Comparison of ENCODE assay signal across 8 mouse cellular contexts in the genomic region with DNA sequence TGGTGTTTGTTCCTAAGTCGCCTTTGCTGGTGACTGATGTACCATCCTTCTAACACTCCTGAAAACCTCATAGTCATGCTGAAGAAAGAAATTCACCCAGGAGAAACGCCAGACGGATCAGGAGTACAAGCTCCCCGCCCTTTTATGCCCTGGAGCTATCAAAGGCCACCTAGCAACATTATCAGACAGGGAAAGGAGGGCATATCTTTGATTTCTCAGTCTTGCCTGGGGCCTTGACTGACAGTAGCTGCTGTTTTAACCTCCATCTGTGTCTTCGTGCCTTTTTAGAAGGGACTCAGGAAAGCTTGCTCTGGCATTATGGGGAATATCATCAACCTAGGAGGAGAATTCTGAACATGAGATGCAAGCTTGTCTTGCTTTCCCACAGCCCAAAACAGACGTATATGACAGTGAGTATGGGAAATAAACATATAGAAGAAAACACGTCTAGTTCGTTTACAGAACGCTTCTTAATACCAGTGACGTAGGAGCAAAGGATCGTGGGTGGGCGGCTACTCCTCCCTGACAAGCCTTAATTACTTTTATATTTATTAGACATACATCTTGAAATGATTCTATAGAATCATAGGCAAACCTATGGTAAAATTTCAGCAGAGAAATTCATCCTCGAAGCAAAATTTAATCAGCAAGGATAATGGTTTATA. TPM values are rescaled to one million over a fixed set of nuclear protein-coding genes. Genes with fewer than 3 reads are reported as not detected.
DNase-seq lines count a peak whose midpoint lies in the region; ATAC-seq and TF ChIP-seq lines count a peak whose summit lies in the region.

No protein-coding gene starts in this region.

- TF ChIP-seq CTCF in gastrocnemius, adult 2 months (IDR thresholded peaks at IDR 0.05) = no peak

- H3K27me3 ChIP-seq in lung, embryonic 16.5 days (ENCODE audit: control insufficient read depth, insufficient read depth, low read depth, low read length) = no peaks in the 10 kb centered on the region
- H3K27me3 ChIP-seq in hindbrain, embryonic 11.5 days (ENCODE audit: control insufficient read depth, insufficient read depth, low read length) = no peaks in the 10 kb centered on the region
- H3K27me3 ChIP-seq in stomach, embryonic 15.5 days (replicated peaks) = no peaks in the 10 kb centered on the region

- H3K4me3 ChIP-seq in lung, embryonic 16.5 days (ENCODE audit: low read length) = no peak overlapping the region
- H3K4me3 ChIP-seq in hindbrain, embryonic 11.5 days (ENCODE audit: low read depth, low read length) = no peak overlapping the region
- no peak overlapping the region for H3K4me3 ChIP-seq in stomach, embryonic 15.5 days (replicated peaks)
- no peak overlapping the region for H3K4me3 ChIP-seq in gastrocnemius, adult 2 months

- no peaks in the 10 kb centered on the region for H3K36me3 ChIP-seq in lung, embryonic 16.5 days (ENCODE audit: control insufficient read depth, insufficient read depth, low read length)
- H3K36me3 ChIP-seq in hindbrain, embryonic 11.5 days (ENCODE audit: control insufficient read depth, insufficient read depth, low read length) = no peaks in the 10 kb centered on the region
- H3K36me3 ChIP-seq in stomach, embryonic 15.5 days = no peaks in the 10 kb centered on the region

- H3K4me2 ChIP-seq in lung, embryonic 16.5 days (ENCODE audit: low read depth, low read length) = peak overlapping the region; percentile 79
- H3K4me2 ChIP-seq in hindbrain, embryonic 11.5 days (replicated peaks; ENCODE audit: low read depth, low read length) = no peak overlapping the region
- peak overlapping the region; percentile 0; the same call in 1 of the 2 replicates for H3K4me2 ChIP-seq in stomach, embryonic 15.5 days

- intact Hi-C loops in left cerebral cortex, postnatal 14 days (cut with DNase I) = loop anchor here (5.0 to 10.0 kb wide), 9 partner anchors 85 to 1875 kb away; a partner anchor contains a TSS
- intact Hi-C loops in gastrocnemius, adult 2 months (cut with DNase I) = loop anchor here (2.0 to 10.0 kb wide), 4 partner anchors 83 to 967 kb away; a partner anchor contains a TSS

- peaks cover 15% of the 10 kb centered on the region; the same call in 1 of the 2 replicates for H3K4me1 ChIP-seq in lung, embryonic 16.5 days (replicated peaks; ENCODE audit: control insufficient read depth, insufficient read depth, low read length)
- peaks cover 15% of the 10 kb centered on the region for H3K4me1 ChIP-seq in hindbrain, embryonic 11.5 days (replicated peaks; ENCODE audit: control insufficient read depth, insufficient read depth, low read length)
- H3K4me1 ChIP-seq in stomach, embryonic 15.5 days = peaks cover 21% of the 10 kb centered on the region

- no peak overlapping the region for H3K27ac ChIP-seq in lung, embryonic 16.5 days (ENCODE audit: low read length)
- peak overlapping the region; percentile 91 for H3K27ac ChIP-seq in hindbrain, embryonic 11.5 days (ENCODE audit: low read depth, low read length)
- 0 out of 2 replicates have a peak overlapping the region, but pooled peaks have one; percentile 1 for H3K27ac ChIP-seq in stomach, embryonic 15.5 days
- no peak overlapping the region for H3K27ac ChIP-seq in gastrocnemius, adult 2 months

- H3K9ac ChIP-seq in lung, embryonic 16.5 days (ENCODE audit: low read length) = no peak overlapping the region
- 0 out of 2 replicates have a peak overlapping the region, but pooled peaks have one; percentile 27 for H3K9ac ChIP-seq in hindbrain, embryonic 11.5 days (ENCODE audit: low read depth, low read length)
- no peak overlapping the region for H3K9ac ChIP-seq in stomach, embryonic 15.5 days

- ATAC-seq in lung, embryonic 16.5 days (ENCODE audit: low read depth) = peak; percentile 47; the same call in 1 of the 2 replicates
- ATAC-seq in hindbrain, embryonic 11.5 days (ENCODE audit: low FRiP score) = no peak
- 0 out of 2 replicates have a peak, but pooled peaks have one; percentile 13 for ATAC-seq in megakaryocyte-erythroid progenitor cell, adult 5-6 weeks (replicated peaks; ENCODE audit: low FRiP score, low TSS enrichment, poor library complexity, severe bottlenecking)
- ATAC-seq in stomach, embryonic 15.5 days (ENCODE audit: insufficient read depth, low FRiP score, low read depth) = no peak

- H3K9me3 ChIP-seq in lung, embryonic 16.5 days (ENCODE audit: control insufficient read depth, low read length) = no peaks in the 10 kb centered on the region
- H3K9me3 ChIP-seq in hindbrain, embryonic 11.5 days (ENCODE audit: control insufficient read depth, low read length) = no peaks in the 10 kb centered on the region
- no peaks in the 10 kb centered on the region for H3K9me3 ChIP-seq in stomach, embryonic 15.5 days

- WGBS in lung, embryonic 16.5 days = 26% methylated on average over 13 of the region's 13 CpGs
- 44% methylated on average over 13 of the region's 13 CpGs for WGBS in hindbrain, embryonic 11.5 days
- 33% methylated on average over 13 of the region's 13 CpGs for WGBS in stomach, embryonic 15.5 days

- no peak for DNase-seq in lung, postnatal 14 days
- peak; percentile 37 for DNase-seq in hindbrain, embryonic 11.5 days (ENCODE audit: low spot score)
- DNase-seq in adipocyte (ENCODE audit: low spot score) = no peak
- DNase-seq in left cerebral cortex, postnatal 14 days (ENCODE audit: low spot score in 2 of 2) = no peak
- no peak for DNase-seq in gastrocnemius, adult 2 months

RNA-seq across cellular contexts. Expression of a gene that starts 1.1 kb away (rescaled TPM):
- 5.7 and 6.7 TPM in 2 replicates for polyA plus RNA-seq in lung, embryonic 16.5 days (2015; fragmentation: Nextera tagmentation; extraction: Ambion mirVana)
- 24.5 and 28.7 TPM in 2 replicates for polyA plus RNA-seq in hindbrain, embryonic 11.5 days (2014; fragmentation: Nextera tagmentation; extraction: Ambion mirVana)
- total RNA-seq in megakaryocyte-erythroid progenitor cell, adult 5-6 weeks (2014; fragmentation: Nextera tagmentation) = not detected in 2 replicates
- total RNA-seq in megakaryocyte-erythroid progenitor cell, adult 5-6 weeks (2017) = not detected in 2 replicates
- polyA plus RNA-seq in stomach, embryonic 15.5 days (2015; fragmentation: Nextera tagmentation; extraction: Ambion mirVana) = 12.4 and 15.9 TPM in 2 replicates
- under 1 TPM; 0.66 to 0.79 TPM for total RNA-seq in left cerebral cortex, postnatal 14 days (2021)
- total RNA-seq in gastrocnemius, adult 2 months (2021) = 10 to 100 TPM; 13.1 to 13.4 TPM

Comparison
In these comparisons a context has a peak if more than half of its experiments do, and no peak if none do; other contexts are left out.
1. ATAC-seq: peak in lung, embryonic 16.5 days (single experiment) and megakaryocyte-erythroid progenitor cell, adult 5-6 weeks (single experiment); none in hindbrain, embryonic 11.5 days (single experiment) and stomach, embryonic 15.5 days (single experiment).
2. H3K27ac ChIP-seq: peak in hindbrain, embryonic 11.5 days (single experiment) and stomach, embryonic 15.5 days (single experiment); none in lung, embryonic 16.5 days (single experiment) and gastrocnemius, adult 2 months (single experiment).
3. RNA of a gene that starts 1.1 kb away (total RNA-seq): 13.1 to 13.4 TPM in gastrocnemius, adult 2 months; 0.66 to 0.79 TPM in left cerebral cortex, postnatal 14 days and not detected in megakaryocyte-erythroid progenitor cell, adult 5-6 weeks; every median in the first group is over 4 times any median in the second.